Mouse (Mus musculus) cerebellum, adult 2 months (tissue): ENCODE measurements around the gene Tcl1b4. TPM values are rescaled to one million over a fixed set of nuclear protein-coding genes. Genes with fewer than 3 reads are reported as not detected.

Experiments
- DNase-seq, 2 experiments: peaks; one replicate each; pipeline ENCODE4 v3.0.0; 2021
- H3K27ac ChIP-seq: fragments of 200-500 bp; 2 replicates; pipeline ENCODE4 v1.5.1; 2012; ENCODE audit warnings: low read length, control low read depth, inconsistent platforms; ENCODE audit not compliant: insufficient read depth
- H3K27me3 ChIP-seq: fragments of 200-500 bp; 2 replicates; pipeline ENCODE4 v1.6.1; 2012; ENCODE audit warnings: inconsistent platforms, mild to moderate bottlenecking, low read length, moderate library complexity; ENCODE audit not compliant: control insufficient read depth, insufficient read depth
- H3K4me1 ChIP-seq: fragments of 200-500 bp; 2 replicates; pipeline ENCODE4 v1.6.1; 2011; ENCODE audit warnings: low read length; ENCODE audit not compliant: control insufficient read depth, insufficient read depth
- H3K4me3 ChIP-seq: fragments of 200-500 bp; replicated peaks from 2 replicates; pipeline ENCODE3; 2011; ENCODE audit warnings: mild to moderate bottlenecking, low read depth, low read length, control low read depth; ENCODE audit not compliant: insufficient read depth
- CTCF ChIP-seq: fragments of 200-500 bp; IDR thresholded peaks from 2 replicates; pipeline ENCODE4 v1.5.1; 2011; ENCODE audit warnings: low read depth, mild to moderate bottlenecking, control low read depth, low read length, moderate library complexity, borderline replicate concordance; ENCODE audit not compliant: insufficient read depth
- POLR2A ChIP-seq: fragments of 200-500 bp; IDR thresholded peaks from 2 replicates; pipeline ENCODE4 v1.6.1; 2011; ENCODE audit warnings: low read length, control low read depth, borderline replicate concordance; ENCODE audit not compliant: insufficient read depth
- WGBS: fragments of 180-500 bp; shearing (Covaris S2); methylation state at CpG from one replicate; pipeline ENCODE4 v1.1.7; 2018; 5-methylcytosine and 5-hydroxymethylcytosine counted together
- polyA plus RNA-seq: library from polyadenylated mRNA; depleted of rRNA; stranded (reverse); fragments of >200 nt; gene quantifications from 2 replicates; pipeline ENCODE4 v1.2.3, GENCODE M21; 2012; rRNA removed

The Tcl1b4 gene
- polyA plus RNA-seq, 1 experiment, result not detected

DNA sequence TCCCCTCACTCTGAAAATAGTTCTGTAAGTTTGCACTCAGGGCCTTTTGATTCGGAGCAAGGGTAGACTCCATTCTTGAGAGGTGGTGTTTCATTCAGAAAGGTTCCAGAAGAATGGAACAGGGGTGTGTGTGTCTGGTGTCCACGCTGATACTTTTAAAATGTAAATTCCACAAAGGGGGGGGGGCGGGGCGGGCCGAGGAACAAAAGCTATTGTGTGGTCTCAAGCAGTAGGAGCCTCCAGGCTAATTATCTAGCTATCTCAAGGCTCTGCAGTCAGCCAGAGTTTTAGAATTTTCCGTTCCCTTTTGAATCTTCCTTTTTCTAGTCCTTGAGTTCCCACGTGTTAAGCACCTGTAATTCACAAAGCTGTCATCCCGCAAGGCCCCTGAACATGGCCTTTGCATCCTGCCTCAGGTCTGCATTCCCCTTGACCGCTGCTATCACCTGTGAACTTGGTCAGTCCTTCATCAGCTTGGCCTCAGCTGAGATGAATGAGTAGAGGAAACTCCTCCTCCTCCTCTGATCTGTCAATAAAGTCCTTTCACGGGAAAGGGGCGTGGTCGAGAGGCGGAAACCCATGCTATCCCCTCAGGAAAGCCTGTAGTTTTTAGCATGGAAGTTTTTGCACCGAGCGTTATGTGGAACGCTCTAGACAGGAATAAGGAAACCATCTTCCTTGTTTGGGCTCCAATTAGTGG, 23.0 kb downstream of the Tcl1b4 start:
- no peak for DNase-seq
- TF ChIP-seq POLR2A (no peak), CTCF (no peak)

DNA sequence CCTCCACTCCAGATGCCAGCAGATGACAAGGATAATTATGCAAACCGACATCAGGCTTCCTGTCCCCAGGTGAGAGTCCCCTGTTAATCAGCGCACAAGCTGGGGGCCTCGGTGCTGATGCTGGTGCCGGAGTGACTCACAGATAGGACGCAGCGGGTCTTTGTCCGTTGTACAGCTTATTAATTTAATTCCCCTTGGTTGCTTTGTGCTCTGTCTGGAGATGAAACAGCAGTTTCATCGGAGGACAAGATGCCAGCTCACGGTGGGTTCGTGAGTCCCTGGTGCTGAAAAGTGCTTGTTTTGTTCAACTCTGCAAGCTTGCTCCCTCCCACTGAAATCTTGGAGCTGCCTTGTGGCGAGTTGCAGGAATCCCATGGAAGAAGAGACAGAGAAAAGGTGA, 32.6 kb downstream of the Tcl1b4 start:
- Histone ChIP-seq H3K27ac (no peak overlapping the region), H3K27me3 (no peaks in the 10 kb centered on the region), H3K4me1 (no peaks in the 10 kb centered on the region), H3K4me3 (no peak overlapping the region)
- no peak for DNase-seq
- WGBS, result 54% methylated on average over 11 of the region's 11 CpGs
- TF ChIP-seq POLR2A (no peak), CTCF (no peak)

More for the DNA sequence above, 23.0 kb downstream of the Tcl1b4 start:
- Histone ChIP-seq H3K27me3 (no peaks in the 10 kb centered on the region), H3K4me3 (no peak overlapping the region), H3K27ac (no peak overlapping the region), H3K4me1 (no peaks in the 10 kb centered on the region)
- WGBS, result 46% methylated on average over 16 of the region's 16 CpGs

DNA sequence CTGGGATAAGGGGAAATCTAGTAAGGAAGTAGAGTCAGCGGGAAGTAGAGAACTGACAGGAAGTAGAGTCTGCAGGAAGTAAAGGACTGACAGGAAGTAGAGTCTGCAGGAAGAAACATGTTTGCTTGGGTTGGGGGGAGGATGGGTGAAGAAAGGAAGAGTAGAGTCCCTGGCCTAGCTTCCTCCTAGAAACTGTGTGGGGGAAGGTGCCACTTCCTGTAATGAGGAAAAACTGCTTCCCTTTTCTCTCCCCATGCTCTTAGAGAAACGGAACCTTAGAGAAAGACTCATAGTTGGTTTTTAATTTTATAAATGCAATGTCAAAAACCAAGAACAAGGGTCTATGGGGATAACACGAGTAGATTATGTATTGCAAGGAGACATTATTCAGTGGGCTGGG, 33.3 kb downstream of the Tcl1b4 start:
- WGBS, result 85% methylated on average over 3 of the region's 3 CpGs
- no peak for TF ChIP-seq POLR2A
- TF ChIP-seq CTCF, result no peak

DNA sequence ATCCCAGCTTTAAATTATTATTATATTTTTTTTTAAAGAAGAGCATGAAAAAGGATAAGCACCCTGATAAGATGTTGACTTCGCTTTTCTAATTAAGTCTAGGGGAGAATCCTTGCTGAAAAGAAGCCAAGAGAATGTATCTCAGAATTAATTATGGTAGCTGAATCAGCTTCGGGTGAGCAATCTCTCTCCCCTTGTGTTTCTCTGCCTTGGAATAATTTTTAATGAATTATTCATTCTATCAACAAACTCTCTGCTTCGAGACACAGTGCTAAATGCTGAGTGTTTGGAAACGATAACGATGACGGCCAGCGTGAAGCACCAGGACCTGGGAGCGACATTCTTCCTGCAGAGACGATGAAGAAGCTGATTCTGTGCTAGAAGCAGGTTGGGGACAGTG, 37.3 kb downstream of the Tcl1b4 start:
- TF ChIP-seq CTCF, result no peak
- no peak for TF ChIP-seq POLR2A
- 72% methylated on average over 9 of the region's 9 CpGs for WGBS
- no peaks in the 10 kb centered on the region for H3K4me1 ChIP-seq
- no peak overlapping the region for H3K27ac ChIP-seq
- DNase-seq, result no peak
- H3K4me3 ChIP-seq, result no peak overlapping the region
- no peaks in the 10 kb centered on the region for H3K27me3 ChIP-seq

More for the DNA sequence above, 33.3 kb downstream of the Tcl1b4 start:
- H3K27me3 ChIP-seq, result no peaks in the 10 kb centered on the region
- no peak for DNase-seq
- H3K27ac ChIP-seq, result no peak overlapping the region
- H3K4me1 ChIP-seq, result no peaks in the 10 kb centered on the region
- H3K4me3 ChIP-seq, result no peak overlapping the region

DNA sequence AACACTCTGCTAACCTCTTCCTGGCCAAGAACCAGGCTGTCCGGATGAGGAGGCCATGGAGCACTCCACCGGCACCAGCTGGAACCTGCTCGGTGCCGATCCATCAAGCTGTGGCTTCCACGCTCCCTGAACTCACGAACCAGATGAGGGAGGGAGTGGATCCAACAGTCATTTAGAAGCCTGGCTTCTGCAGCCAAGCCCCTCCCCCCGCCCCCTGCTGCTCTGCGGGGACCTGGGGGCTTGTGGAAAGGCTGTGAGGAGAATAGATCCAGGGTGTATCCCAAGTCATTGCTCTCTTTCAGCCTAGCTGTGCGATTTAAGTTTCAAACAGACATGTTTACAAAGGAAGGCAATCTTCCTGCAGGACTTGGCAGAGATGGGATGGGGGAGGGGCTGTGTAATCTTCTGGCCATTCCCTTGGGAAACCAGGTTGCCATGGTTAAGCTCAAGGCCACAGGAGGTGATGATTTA, 47.0 kb downstream of the Tcl1b4 start:
- DNase-seq, result peak; percentile 19 to 27
- 4% methylated on average over 9 of the region's 9 CpGs for WGBS
- no peak overlapping the region for H3K4me3 ChIP-seq
- peaks cover 7% of the 10 kb centered on the region for H3K4me1 ChIP-seq
- TF ChIP-seq CTCF (no peak), POLR2A (no peak)
- no peaks in the 10 kb centered on the region for H3K27me3 ChIP-seq
- no peak overlapping the region for H3K27ac ChIP-seq

DNA sequence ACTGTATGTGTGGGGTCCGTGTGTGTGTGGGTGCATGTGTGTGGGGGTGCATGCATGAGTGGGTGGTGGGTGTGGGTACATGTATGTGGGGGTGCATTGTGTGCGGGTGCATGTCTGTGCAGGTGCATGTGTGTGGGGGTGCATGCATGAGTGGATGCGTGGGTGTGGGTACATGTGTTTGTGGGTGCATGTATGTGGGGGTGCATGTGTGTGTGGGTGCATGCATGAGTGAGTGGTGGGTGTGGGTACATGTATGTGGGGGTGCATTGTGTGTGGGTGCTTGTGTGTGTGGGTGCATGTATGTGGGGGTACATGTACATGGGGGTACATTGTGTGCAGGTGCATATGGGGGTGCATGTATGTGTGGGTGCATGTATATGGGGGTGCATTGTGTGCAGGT, 52.0 kb downstream of the Tcl1b4 start:
- H3K27me3 ChIP-seq, result no peaks in the 10 kb centered on the region
- 90% methylated on average over 3 of the region's 3 CpGs for WGBS

More for the DNA sequence above, 52.0 kb downstream of the Tcl1b4 start:
- TF ChIP-seq CTCF (no peak), POLR2A (no peak)
- H3K4me1 ChIP-seq, result peaks cover 4% of the 10 kb centered on the region
- H3K4me3 ChIP-seq, result no peak overlapping the region
- DNase-seq, result no peak
- H3K27ac ChIP-seq, result no peak overlapping the region

Other genes with a start within 250 kb of the Tcl1b4 start
- gene Syne3, start 192.1 kb upstream of the Tcl1b4 start, polyA plus RNA-seq, result 1.1 and 1.2 TPM in 2 replicates
- gene Glrx5, start 169.3 kb upstream of the Tcl1b4 start, polyA plus RNA-seq, result 85.9 and 101 TPM in 2 replicates
- gene Tcl1b2, start 55.9 kb upstream of the Tcl1b4 start, polyA plus RNA-seq, result not detected in 2 replicates
- not detected in 2 replicates for gene Tcl1b1, start 42.3 kb upstream of the Tcl1b4 start, polyA plus RNA-seq
- not detected in 2 replicates for gene Tcl1b5, start 25.6 kb upstream of the Tcl1b4 start, polyA plus RNA-seq
- gene Tcl1b3, start 10.9 kb upstream of the Tcl1b4 start, polyA plus RNA-seq, result not detected in 2 replicates
- gene Tcl1, start 20.8 kb downstream of the Tcl1b4 start, polyA plus RNA-seq, result not detected in 2 replicates
- 29.6 and 32.4 TPM in 2 replicates for gene Tunar, start 131.9 kb downstream of the Tcl1b4 start, polyA plus RNA-seq